Mouse (Mus musculus) sigmoid colon, adult 10 weeks (tissue): ENCODE results near the gene Rhot1. TPM values are rescaled to one million over a fixed set of nuclear protein-coding genes. Genes with fewer than 3 reads are reported as not detected.

Experiments
- polyA plus RNA-seq: library from polyadenylated mRNA; stranded (reverse); fragments of 350-450 nt; fragmentation: Illumina TruSeq; extraction: RNeasy Lipid Tissue Mini Kit (QIAGEN cat#74804); gene quantifications from one replicate; pipeline ENCODE4 v1.2.3, GENCODE M21; 2014; ENCODE audit warnings: low read depth, low replicate concordance

The Rhot1 gene
- polyA plus RNA-seq, result 70.0 TPM

GRCm38 (mm10) chr11:80208860-80209800 lies at the start of gene Rhot1:
Gene Rhot1 (plus strand): TSS chr11:80209019.

GRCm38 (mm10) chr11:80183705-80184255 lies 25.0 kb upstream of the Rhot1 start, which contains the start of gene Rnf135:
Gene Rnf135 (plus strand): TSS chr11:80183851.

GRCm38 (mm10) chr11:80300551-80301315 lies 91.9 kb downstream of the Rhot1 start, which contains the start of gene Rhbdl3:
Gene Rhbdl3 (plus strand): TSS chr11:80300912.

Other genes with a start within 250 kb of the Rhot1 start
- 43.8 TPM for gene Utp6, start 246.6 kb upstream of the Rhot1 start, polyA plus RNA-seq
- 124 TPM for gene Suz12, start 215.9 kb upstream of the Rhot1 start, polyA plus RNA-seq
- 22.1 TPM for gene Crlf3, start 128.0 kb upstream of the Rhot1 start, polyA plus RNA-seq
- 10.6 TPM for gene Atad5, start 119.6 kb upstream of the Rhot1 start, polyA plus RNA-seq
- 17.0 TPM for gene Tefm, start 66.8 kb upstream of the Rhot1 start, polyA plus RNA-seq
- 1.8 TPM for gene Adap2, start 54.9 kb upstream of the Rhot1 start, polyA plus RNA-seq
- gene Rnf135, start 25.2 kb upstream of the Rhot1 start, polyA plus RNA-seq, result 5.0 TPM
- gene Rhbdl3, start 91.9 kb downstream of the Rhot1 start, polyA plus RNA-seq, result 2.1 TPM
- 21.8 TPM for gene 5730455P16Rik, start 169.0 kb downstream of the Rhot1 start, polyA plus RNA-seq
- gene Zfp207, start 174.3 kb downstream of the Rhot1 start, polyA plus RNA-seq, result 449 TPM
- 80.7 TPM for gene Psmd11, start 219.6 kb downstream of the Rhot1 start, polyA plus RNA-seq